Mouse (Mus musculus): Measurements from ENCODE around the gene Dab2ip.

Gene Dab2ip

GRCm38 (mm10) chr2:35687557-35688070 lies 129.5 kb downstream of the Dab2ip start:
- DNase-seq: peak in 1 of 2 experiments; percentile 39

- DNase-seq: no peak
Observed at GRCm38 (mm10) chr2:35688121-35688520, 130.1 kb downstream of the Dab2ip start.

DNA sequence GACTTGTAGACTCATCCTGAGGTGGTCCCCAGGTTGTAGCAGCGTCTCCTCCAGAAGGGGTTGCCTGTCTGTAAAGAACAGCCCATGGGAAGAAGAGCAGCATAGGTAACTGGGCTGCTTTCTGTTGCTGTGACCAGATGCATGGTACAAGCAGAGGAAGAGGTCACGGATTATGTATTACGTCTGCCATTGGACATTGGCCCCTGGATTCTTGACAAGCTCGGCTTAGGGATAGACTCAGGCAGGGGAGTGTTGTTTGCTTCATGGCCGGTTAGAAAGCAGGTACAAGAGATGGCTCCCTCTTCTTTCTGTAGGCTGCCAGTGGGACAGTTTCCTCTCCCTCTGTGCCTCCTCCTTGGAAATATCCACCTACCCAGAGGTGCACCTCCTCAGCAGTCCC lies 130.5 kb downstream of the Dab2ip start:
- DNase-seq: peak; percentile 75 to 82

DNA sequence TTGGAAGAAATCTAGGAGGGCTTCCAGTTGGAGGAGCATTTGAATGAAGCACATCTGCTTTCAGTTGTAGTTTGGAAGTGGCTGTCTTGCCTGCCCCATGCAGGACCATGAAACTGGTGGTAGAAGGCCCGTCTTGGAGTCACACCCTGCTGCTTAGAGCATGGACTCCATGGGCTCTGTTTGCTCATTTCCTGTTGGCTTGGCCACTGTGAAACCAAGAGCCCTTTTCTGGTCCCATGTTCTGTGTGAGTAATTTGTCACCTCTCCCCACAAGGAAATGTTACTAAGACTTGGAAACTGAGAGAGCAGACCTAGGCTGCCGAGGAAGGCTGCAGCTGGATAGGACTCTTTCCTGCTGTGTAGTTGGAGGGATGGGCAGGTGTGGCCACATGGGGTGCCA lies 131.8 kb downstream of the Dab2ip start:
- no peak for DNase-seq

- peak; percentile 90 to 95 for DNase-seq
Observed at GRCm38 (mm10) chr2:35691257-35692049, 133.4 kb downstream of the Dab2ip start.

- peak in 1 of 2 experiments; percentile 42 for DNase-seq
Observed at GRCm38 (mm10) chr2:35692272-35692900, 134.3 kb downstream of the Dab2ip start.

- no peak for DNase-seq
Observed at GRCm38 (mm10) chr2:35693037-35693436, 135.0 kb downstream of the Dab2ip start.

DNA sequence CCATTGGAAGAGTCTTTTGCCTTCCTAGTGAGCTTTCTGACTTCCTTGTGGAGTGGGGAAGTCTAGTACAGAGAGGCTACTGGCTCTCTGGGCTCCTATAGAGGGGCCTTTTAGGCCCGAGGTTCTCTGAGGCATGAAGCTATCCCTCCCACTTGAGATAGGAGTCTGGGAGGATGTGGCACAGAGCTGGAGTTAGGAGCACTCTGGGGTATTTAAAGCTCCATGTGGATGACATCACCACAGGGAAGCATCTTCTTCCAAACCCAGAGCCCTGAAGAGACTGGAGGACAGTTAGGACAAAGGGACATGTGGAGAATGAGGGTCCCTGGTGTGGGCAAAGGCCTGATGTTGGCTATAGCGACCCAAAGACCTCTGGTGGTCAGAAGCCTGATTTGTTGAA lies 136.0 kb downstream of the Dab2ip start:
- DNase-seq: no peak

DNA sequence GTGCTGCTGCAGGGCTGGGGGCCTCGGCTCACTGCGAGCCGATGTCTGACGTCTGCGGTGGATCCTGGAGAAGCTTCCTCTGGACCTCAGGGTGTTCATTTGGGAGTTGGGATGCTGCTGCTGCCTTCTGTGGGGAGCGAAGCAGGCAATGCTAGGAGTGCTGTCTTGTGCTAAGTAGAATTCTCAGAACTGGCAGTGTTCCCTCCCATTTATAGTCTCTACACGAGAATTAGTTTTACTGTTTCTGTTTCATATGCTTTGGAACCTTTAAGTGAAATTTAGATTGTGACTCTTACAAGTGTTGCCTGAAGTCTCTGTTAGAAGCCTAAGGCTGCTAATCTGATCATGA lies 138.1 kb downstream of the Dab2ip start:
- no peak for DNase-seq

- DNase-seq: peak; percentile 66 to 68
Observed at GRCm38 (mm10) chr2:35696542-35697391, 138.7 kb downstream of the Dab2ip start.

DNA sequence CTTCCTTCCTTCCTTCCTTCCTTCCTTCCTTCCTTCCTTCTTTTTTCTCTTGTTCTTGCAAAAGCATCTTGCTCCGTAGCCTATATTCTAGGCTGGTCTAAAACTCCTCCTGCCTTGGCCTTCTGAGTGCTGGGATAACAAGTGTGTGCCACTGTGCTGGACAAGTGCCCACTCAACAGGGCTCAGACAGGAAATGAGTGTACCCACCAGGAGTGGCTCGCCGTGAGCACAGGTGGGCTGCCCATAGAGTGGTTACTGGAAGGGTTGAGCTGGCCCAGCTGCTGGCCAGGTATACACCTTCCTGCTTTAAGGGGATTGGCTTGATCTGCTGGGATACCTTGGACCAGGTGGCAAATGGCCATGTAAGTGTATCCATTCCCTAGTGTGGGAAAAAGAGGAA lies 139.7 kb downstream of the Dab2ip start:
- DNase-seq: no peak

- DNase-seq: no peak
Observed at GRCm38 (mm10) chr2:35700966-35701365, 142.9 kb downstream of the Dab2ip start.

GRCm38 (mm10) chr2:35702001-35702400 lies 143.9 kb downstream of the Dab2ip start:
- DNase-seq: no peak

DNA sequence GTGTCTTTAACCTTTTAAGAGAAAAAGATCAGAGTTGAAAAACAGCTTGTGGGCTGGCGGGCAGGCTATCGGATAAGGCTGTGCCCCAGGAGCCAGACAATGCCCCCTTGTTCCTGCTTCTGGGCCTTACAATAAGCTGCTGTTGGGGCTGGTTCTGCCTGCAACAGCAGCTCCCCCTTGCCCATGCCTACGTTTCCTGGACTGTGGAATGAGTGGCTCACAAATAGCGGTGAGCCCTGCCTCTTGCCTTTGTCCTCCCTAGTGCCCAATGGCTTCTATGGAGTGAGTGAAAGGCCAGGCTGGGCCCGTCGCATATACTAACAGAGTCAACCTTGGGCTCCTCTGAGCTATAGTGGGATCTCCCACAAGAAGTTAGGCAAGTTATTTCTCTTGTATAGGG lies 144.5 kb downstream of the Dab2ip start:
- no peak for DNase-seq

GRCm38 (mm10) chr2:35703241-35703640 lies 145.2 kb downstream of the Dab2ip start:
- no peak for DNase-seq

- no peak for DNase-seq
Observed at GRCm38 (mm10) chr2:35712611-35713010, 154.5 kb downstream of the Dab2ip start.

- DNase-seq: no peak
Observed at GRCm38 (mm10) chr2:35713460-35713859, 155.4 kb downstream of the Dab2ip start.

DNA sequence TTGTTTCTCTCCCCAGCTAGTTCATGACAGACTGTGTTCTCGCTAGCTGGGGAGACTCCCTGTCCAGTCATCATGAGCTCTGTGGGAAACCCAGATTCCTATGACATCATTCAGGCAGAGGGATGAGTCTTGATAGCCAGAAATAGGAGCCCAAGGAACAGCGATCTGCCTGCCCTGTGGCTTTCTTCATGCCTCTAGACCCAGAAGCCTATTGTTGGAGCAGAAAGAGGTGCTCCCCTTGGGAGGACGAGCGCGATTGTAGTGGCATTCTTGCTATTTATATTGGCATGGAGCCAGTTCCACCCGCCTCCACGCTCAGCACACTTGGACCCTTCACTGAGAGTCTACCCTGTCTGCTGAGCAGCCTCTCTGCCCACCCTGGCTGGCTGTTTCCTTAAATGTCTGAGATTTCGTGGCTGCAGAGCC lies 156.7 kb downstream of the Dab2ip start:
- no peak for DNase-seq

- no peak for DNase-seq
Observed at GRCm38 (mm10) chr2:35715485-35715884, 157.4 kb downstream of the Dab2ip start.

DNA sequence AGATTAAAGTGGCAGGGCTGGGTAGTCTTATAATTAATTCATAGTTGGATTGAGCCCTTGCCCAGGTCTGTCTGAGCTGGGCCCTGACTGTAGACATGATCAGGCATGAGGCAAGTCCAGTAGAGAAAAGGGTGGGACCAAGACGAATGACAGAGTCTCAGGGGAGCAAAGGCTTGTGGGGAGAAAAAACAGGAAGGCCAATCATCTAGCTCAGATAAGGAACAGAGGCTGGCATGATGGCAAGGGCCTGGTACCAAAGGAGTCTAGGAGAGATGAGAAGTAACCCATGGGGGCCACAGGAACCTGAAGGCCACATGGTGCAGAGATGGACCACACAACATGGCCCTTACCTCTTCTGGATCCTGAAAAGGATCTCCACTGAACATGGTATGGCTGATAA lies 158.1 kb downstream of the Dab2ip start:
- DNase-seq: no peak

DNA sequence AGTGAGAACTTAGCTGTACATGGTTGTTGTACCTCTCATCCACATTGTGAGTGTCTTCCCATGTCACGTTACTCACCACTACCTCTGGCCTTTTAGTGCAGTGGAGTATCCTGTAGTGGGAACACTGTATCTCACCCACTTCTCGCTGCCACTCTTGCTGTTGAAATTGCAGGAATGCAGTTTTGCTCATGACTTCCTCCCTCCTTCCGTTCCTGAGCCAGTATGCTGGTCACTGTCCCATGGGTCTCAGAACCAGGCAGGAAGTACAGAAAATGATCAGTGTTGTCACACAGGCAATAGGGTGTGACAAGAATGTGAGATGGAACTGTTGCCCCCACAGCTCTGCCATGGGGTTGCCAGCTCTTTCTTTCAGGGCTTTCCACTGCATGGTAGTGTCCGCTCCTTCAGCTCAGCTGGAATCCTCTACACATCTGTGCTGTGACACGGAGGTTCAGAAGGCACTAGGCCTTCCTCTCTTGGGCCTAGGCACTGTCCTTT lies 160.0 kb downstream of the Dab2ip start:
- no peak for DNase-seq

DNA sequence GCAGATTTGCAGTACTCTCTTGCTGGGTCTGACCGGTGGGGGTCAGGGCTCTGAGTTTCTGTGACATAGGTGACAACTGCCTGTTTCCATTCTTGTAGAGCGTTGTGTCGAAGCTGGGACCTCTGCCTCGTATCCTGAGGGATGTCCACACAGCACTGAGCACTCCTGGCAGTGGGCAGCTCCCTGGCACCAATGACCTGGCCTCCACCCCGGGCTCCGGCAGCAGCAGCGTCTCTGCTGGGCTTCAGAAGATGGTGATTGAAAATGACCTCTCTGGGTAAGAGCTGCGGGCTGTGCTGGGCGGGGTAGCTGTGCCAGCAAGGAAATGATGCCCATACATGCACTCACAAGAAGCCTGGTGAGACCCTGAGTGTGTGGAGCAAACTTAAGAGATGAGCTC lies 160.6 kb downstream of the Dab2ip start:
- DNase-seq: no peak

Measured in kidney, adult 8-10 months (tissue).